Mouse (Mus musculus): ENCODE measurements around the gene Sec14l4. TPM values are rescaled to one million over a fixed set of nuclear protein-coding genes. Genes with fewer than 3 reads are reported as not detected.

The Sec14l4 gene
- polyA plus RNA-seq, 1 experiment, result not detected

- Histone ChIP-seq H3K9me3 (no peaks in the 10 kb centered on the region), H3K27me3 (replicated peaks) (peaks cover 61% of the 10 kb centered on the region), H3K4me3 (replicated peaks) (no peak overlapping the region), H3K36me3 (replicated peaks; ENCODE audit: low read length) (no peaks in the 10 kb centered on the region), H3K4me1 (no peaks in the 10 kb centered on the region)
- TF ChIP-seq FLI1 (IDR thresholded peaks at IDR 0.05; ENCODE audit: low read length), result no peak
- TF ChIP-seq GATA1 (IDR thresholded peaks at IDR 0.05; ENCODE audit: borderline replicate concordance, low read length), result no peak
Measured at GRCm38 (mm10) chr11:4062981-4063380, 31.7 kb downstream of the Sec14l4 start.

GRCm38 (mm10) chr11:4064627-4065122 lies 33.4 kb downstream of the Sec14l4 start, which contains the start of gene Sec14l3:
Sec14l3 (plus strand) TSS chr11:4064841.
- Histone ChIP-seq H3K27me3 (replicated peaks) (peaks cover 61% of the 10 kb centered on the region), H3K9me3 (no peaks in the 10 kb centered on the region), H3K4me3 (replicated peaks) (no peak within 1 kb of the TSS), H3K36me3 (replicated peaks; ENCODE audit: low read length) (no peaks in the 10 kb centered on the region), H3K4me1 (no peaks in the 10 kb centered on the region)
- no peak for TF ChIP-seq GATA1 (IDR thresholded peaks at IDR 0.05; ENCODE audit: borderline replicate concordance, low read length)
- TF ChIP-seq FLI1 (IDR thresholded peaks at IDR 0.05; ENCODE audit: low read length), result no peak

- Histone ChIP-seq H3K36me3 (replicated peaks; ENCODE audit: low read length) (no peaks in the 10 kb centered on the region), H3K4me3 (replicated peaks) (no peak overlapping the region), H3K9me3 (no peaks in the 10 kb centered on the region), H3K4me1 (no peaks in the 10 kb centered on the region), H3K27me3 (replicated peaks) (peaks cover 33% of the 10 kb centered on the region)
- no peak for TF ChIP-seq GATA1 (IDR thresholded peaks at IDR 0.05; ENCODE audit: borderline replicate concordance, low read length)
- no peak for TF ChIP-seq FLI1 (IDR thresholded peaks at IDR 0.05; ENCODE audit: low read length)
Measured at GRCm38 (mm10) chr11:4069664-4070063, 38.4 kb downstream of the Sec14l4 start.

- Histone ChIP-seq H3K4me1 (no peaks in the 10 kb centered on the region), H3K27me3 (replicated peaks) (peaks cover 32% of the 10 kb centered on the region), H3K9me3 (peaks cover 9% of the 10 kb centered on the region), H3K4me3 (replicated peaks) (no peak overlapping the region), H3K36me3 (replicated peaks; ENCODE audit: low read length) (no peaks in the 10 kb centered on the region)
- TF ChIP-seq FLI1 (IDR thresholded peaks at IDR 0.05; ENCODE audit: low read length) (no peak), GATA1 (IDR thresholded peaks at IDR 0.05; ENCODE audit: borderline replicate concordance, low read length) (no peak)
Measured at GRCm38 (mm10) chr11:4076633-4077032, 45.4 kb downstream of the Sec14l4 start.

GRCm38 (mm10) chr11:4078267-4078933 lies 47.1 kb downstream of the Sec14l4 start:
- TF ChIP-seq GATA1 (IDR thresholded peaks at IDR 0.05; ENCODE audit: borderline replicate concordance, low read length), result no peak
- no peak for TF ChIP-seq FLI1 (IDR thresholded peaks at IDR 0.05; ENCODE audit: low read length)
- no peaks in the 10 kb centered on the region for H3K4me1 ChIP-seq
- H3K9me3 ChIP-seq, result peaks cover 24% of the 10 kb centered on the region
- peaks cover 27% of the 10 kb centered on the region for H3K27me3 ChIP-seq (replicated peaks)
- H3K36me3 ChIP-seq (replicated peaks; ENCODE audit: low read length), result no peaks in the 10 kb centered on the region
- H3K4me3 ChIP-seq (replicated peaks), result no peak overlapping the region

GRCm38 (mm10) chr11:4080219-4080618 lies 49.0 kb downstream of the Sec14l4 start:
- TF ChIP-seq FLI1 (IDR thresholded peaks at IDR 0.05; ENCODE audit: low read length), result no peak
- TF ChIP-seq GATA1 (IDR thresholded peaks at IDR 0.05; ENCODE audit: borderline replicate concordance, low read length), result no peak
- Histone ChIP-seq H3K4me3 (replicated peaks) (no peak overlapping the region), H3K27me3 (replicated peaks) (peaks cover 29% of the 10 kb centered on the region), H3K9me3 (peaks cover 34% of the 10 kb centered on the region), H3K36me3 (replicated peaks; ENCODE audit: low read length) (no peaks in the 10 kb centered on the region), H3K4me1 (no peaks in the 10 kb centered on the region)

- H3K4me1 ChIP-seq, result peaks cover 12% of the 10 kb centered on the region
- H3K27me3 ChIP-seq (replicated peaks), result peaks cover 33% of the 10 kb centered on the region
- H3K4me3 ChIP-seq (replicated peaks), result no peak overlapping the region
- TF ChIP-seq FLI1 (IDR thresholded peaks at IDR 0.05; ENCODE audit: low read length) (no peak), GATA1 (IDR thresholded peaks at IDR 0.05; ENCODE audit: borderline replicate concordance, low read length) (no peak)
- H3K36me3 ChIP-seq (replicated peaks; ENCODE audit: low read length), result no peaks in the 10 kb centered on the region
- H3K9me3 ChIP-seq, result peaks cover 57% of the 10 kb centered on the region
Measured at GRCm38 (mm10) chr11:4083316-4084078, 52.2 kb downstream of the Sec14l4 start.

- Histone ChIP-seq H3K36me3 (replicated peaks; ENCODE audit: low read length) (peaks cover 8% of the 10 kb centered on the region), H3K27me3 (replicated peaks) (peaks cover 21% of the 10 kb centered on the region), H3K4me1 (peaks cover 12% of the 10 kb centered on the region), H3K9me3 (peaks cover 75% of the 10 kb centered on the region), H3K4me3 (replicated peaks) (no peak overlapping the region)
- no peak for TF ChIP-seq GATA1 (IDR thresholded peaks at IDR 0.05; ENCODE audit: borderline replicate concordance, low read length)
- TF ChIP-seq FLI1 (IDR thresholded peaks at IDR 0.05; ENCODE audit: low read length), result no peak
Measured at GRCm38 (mm10) chr11:4086246-4086645, 55.0 kb downstream of the Sec14l4 start.

GRCm38 (mm10) chr11:4087267-4087666 lies 56.0 kb downstream of the Sec14l4 start:
- Histone ChIP-seq H3K9me3 (peaks cover 77% of the 10 kb centered on the region), H3K4me3 (replicated peaks) (no peak overlapping the region), H3K36me3 (replicated peaks; ENCODE audit: low read length) (peaks cover 18% of the 10 kb centered on the region), H3K27me3 (replicated peaks) (peaks cover 20% of the 10 kb centered on the region), H3K4me1 (peaks cover 12% of the 10 kb centered on the region)
- TF ChIP-seq GATA1 (IDR thresholded peaks at IDR 0.05; ENCODE audit: borderline replicate concordance, low read length), result no peak
- no peak for TF ChIP-seq FLI1 (IDR thresholded peaks at IDR 0.05; ENCODE audit: low read length)
